Mouse (Mus musculus) lung, embryonic 15.5 days (tissue): ENCODE results near the gene Rnf214. TPM values are rescaled to one million over a fixed set of nuclear protein-coding genes. Genes with fewer than 3 reads are reported as not detected.

Source experiments
- ATAC-seq: fragments of 200-750 bp; cut with Nextera tagmentation; 2 replicates; pipeline ENCODE4 v1.8.0; 2017; ENCODE audit warnings: moderate number of reproducible peaks, borderline replicate concordance; ENCODE audit not compliant: low FRiP score, low TSS enrichment; ENCODE audit errors: extremely low read depth
- H3K27ac ChIP-seq: fragments of 300-500 bp; sonication (generic); 2 replicates; pipeline ENCODE4 v1.5.1; 2015; ENCODE audit warnings: moderate library complexity, mild to moderate bottlenecking, inconsistent platforms
- H3K27me3 ChIP-seq: fragments of 300-500 bp; sonication (generic); 2 replicates; pipeline ENCODE4 v1.6.1; 2015; ENCODE audit warnings: inconsistent platforms
- H3K36me3 ChIP-seq: fragments of 300-500 bp; sonication (generic); 2 replicates; pipeline ENCODE4 v1.6.1; 2015; ENCODE audit warnings: inconsistent platforms
- H3K4me1 ChIP-seq: fragments of 300-500 bp; sonication (generic); 2 replicates; pipeline ENCODE4 v1.6.1; 2015; ENCODE audit warnings: inconsistent platforms
- H3K4me2 ChIP-seq: fragments of 300-500 bp; sonication (generic); 2 replicates; pipeline ENCODE4 v1.6.1; 2015; ENCODE audit warnings: inconsistent platforms, mild to moderate bottlenecking, moderate library complexity
- H3K4me3 ChIP-seq: fragments of 300-500 bp; sonication (generic); 2 replicates; pipeline ENCODE4 v1.5.1; 2015; ENCODE audit warnings: mild to moderate bottlenecking, inconsistent platforms
- H3K9ac ChIP-seq: fragments of 300-500 bp; sonication (generic); 2 replicates; pipeline ENCODE4 v1.6.1; 2015; ENCODE audit warnings: inconsistent platforms
- H3K9me3 ChIP-seq: fragments of 300-500 bp; sonication (generic); 2 replicates; pipeline ENCODE4 v1.6.1; 2016; ENCODE audit warnings: inconsistent platforms
- WGBS: fragments of 180-500 bp; shearing (Covaris S2); methylation state at CpG from one replicate; pipeline ENCODE4 v1.1.7; 2015; 5-methylcytosine and 5-hydroxymethylcytosine counted together
- polyA plus RNA-seq: library from polyadenylated mRNA; unstranded; fragments of >200 nt; fragmentation: Nextera tagmentation; extraction: Ambion mirVana; gene quantifications from 2 replicates; pipeline ENCODE4 v1.2.1, GENCODE M21; 2015

Gene Rnf214
- polyA plus RNA-seq, 1 experiment from 2014 or later: 51.1 TPM

DNA sequence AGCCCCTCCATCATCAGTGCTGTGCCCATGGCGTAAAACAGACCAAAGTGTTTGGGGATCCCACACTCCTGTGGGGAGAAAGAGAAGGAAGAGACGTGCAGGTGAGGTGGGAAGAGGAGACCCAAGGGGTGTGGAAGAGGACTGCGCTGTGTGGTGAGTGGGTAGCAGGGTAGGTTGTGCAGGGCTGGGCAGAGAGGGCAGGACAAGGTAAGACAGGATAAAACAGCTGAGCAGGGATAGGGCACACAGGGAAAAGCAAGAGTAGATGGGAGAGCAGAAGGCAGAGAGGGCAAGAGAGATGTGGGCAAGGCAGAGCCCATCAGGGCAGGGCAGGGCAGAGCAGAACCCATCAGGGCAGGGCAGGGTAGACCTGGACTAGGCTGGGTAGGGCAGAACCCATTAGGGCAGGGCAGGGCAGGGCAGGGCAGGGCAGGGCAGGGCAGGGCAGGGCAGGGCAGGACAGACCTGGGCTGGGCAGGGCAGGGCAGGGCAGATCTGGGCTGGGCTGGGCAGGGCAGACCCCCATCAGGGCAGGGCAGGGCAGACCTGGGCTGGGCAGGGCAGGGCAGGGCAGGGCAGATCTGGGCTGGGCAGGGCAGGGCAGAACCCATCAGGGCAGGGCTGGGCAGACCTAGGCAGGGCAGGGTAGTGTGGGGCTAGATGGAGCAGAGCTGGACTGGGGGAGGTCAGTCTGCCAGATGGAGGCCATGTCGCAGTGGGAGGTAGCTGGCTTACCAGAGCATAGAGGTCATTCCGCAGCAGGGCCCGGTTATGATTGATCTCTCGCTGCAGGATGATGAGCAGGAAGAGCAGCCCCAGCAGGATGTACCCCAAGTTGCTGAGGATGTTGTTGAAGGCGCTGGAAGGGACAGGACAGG is 37.2 kb upstream of the Rnf214 start:
- no peaks in the 10 kb centered on the region for H3K4me1 ChIP-seq
- no peaks in the 10 kb centered on the region for H3K27me3 ChIP-seq
- H3K9ac ChIP-seq: no peak overlapping the region
- H3K9me3 ChIP-seq: no peaks in the 10 kb centered on the region
- 84% methylated on average over 8 of the region's 8 CpGs for WGBS
- H3K36me3 ChIP-seq: peaks cover 60% of the 10 kb centered on the region
- H3K4me3 ChIP-seq: no peak overlapping the region
- no peak overlapping the region for H3K4me2 ChIP-seq
- no peak overlapping the region for H3K27ac ChIP-seq
- no peak; the same call in 1 of the 2 replicates for ATAC-seq

DNA sequence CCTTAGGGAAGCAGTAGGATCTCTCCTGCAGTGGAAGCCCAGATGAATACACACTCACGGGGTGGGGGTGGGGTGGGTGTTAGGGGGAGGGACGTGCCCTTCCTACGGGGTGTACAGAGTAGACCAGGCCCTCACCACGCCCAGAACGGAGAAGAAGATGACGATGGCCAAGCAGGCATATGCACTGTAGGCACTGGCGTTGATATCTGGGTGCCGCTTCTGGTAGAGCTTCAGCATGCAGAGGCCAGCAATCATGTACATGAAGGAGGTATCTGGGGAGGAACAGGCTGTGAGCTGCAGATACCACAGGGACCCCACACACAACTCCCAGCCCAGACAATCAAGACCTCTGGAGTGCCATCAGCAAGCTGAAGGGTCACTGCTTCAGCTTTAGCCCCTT is 36.2 kb upstream of the Rnf214 start:
- no peak for ATAC-seq

DNA sequence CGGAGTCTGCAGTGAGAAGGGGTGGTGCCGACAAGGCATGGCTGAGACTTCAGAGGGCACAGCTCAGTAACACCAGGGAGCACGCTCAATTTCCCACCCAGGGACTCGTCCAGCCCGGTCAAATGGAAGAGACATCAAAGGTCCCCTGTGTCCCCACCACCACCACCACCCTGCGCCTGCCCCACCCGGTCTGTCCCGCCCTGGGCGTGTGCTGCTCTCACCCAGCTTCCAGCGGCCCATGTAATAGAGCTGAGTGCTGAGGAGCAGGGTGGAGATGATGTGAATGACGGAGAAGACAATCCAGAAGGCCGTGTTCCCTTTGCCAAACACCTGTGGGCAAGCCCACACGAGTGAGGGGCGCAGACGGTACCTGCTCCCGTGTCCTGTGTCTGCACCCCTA is 35.8 kb upstream of the Rnf214 start:
- WGBS: 89% methylated on average over 16 of the region's 16 CpGs
- Histone ChIP-seq H3K9ac (no peak overlapping the region), H3K4me3 (no peak overlapping the region), H3K36me3 (peaks cover 53% of the 10 kb centered on the region), H3K4me1 (no peaks in the 10 kb centered on the region), H3K27me3 (no peaks in the 10 kb centered on the region), H3K27ac (no peak overlapping the region), H3K9me3 (no peaks in the 10 kb centered on the region), H3K4me2 (no peak overlapping the region)
- no peak for ATAC-seq

More for the DNA sequence above, 36.2 kb upstream of the Rnf214 start:
- Histone ChIP-seq H3K27me3 (no peaks in the 10 kb centered on the region), H3K27ac (no peak overlapping the region), H3K9me3 (no peaks in the 10 kb centered on the region), H3K9ac (no peak overlapping the region), H3K4me2 (no peak overlapping the region), H3K4me3 (no peak overlapping the region), H3K4me1 (no peaks in the 10 kb centered on the region), H3K36me3 (peaks cover 58% of the 10 kb centered on the region)
- WGBS: 82% methylated on average over 8 of the region's 8 CpGs

DNA sequence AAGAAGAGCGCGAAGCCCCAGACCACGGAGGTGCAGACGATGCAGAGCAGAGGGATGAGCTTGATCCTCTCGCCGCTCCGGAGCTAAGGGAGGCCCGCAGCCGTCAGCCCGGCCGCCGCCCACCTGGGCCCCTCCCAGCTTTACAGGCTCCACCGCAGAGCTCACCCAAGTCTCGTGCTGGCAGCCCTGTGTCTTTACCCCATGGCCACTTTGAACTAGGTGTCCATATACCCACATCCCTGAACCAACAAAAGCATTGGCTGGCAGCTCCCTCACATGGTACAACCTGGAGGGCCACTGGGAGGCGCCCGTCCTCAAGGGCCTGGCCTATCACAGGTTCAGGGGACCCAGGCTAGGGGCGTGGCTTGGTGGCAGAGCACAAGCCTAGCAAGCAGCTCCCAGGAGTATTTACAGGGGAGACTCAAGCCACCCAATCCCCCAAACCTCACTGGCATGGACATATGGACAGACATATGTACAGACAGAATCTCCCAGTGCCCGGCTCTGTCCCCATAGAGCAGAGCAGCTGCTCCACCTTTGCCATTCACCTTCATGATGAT is 34.7 kb upstream of the Rnf214 start:
- ATAC-seq: no peak
- no peak overlapping the region for H3K9ac ChIP-seq
- no peaks in the 10 kb centered on the region for H3K27me3 ChIP-seq
- no peak overlapping the region for H3K27ac ChIP-seq
- 59% methylated on average over 18 of the region's 18 CpGs for WGBS
- peaks cover 48% of the 10 kb centered on the region for H3K36me3 ChIP-seq
- no peaks in the 10 kb centered on the region for H3K9me3 ChIP-seq
- no peak overlapping the region for H3K4me2 ChIP-seq
- peaks cover 5% of the 10 kb centered on the region; the same call in 1 of the 2 replicates for H3K4me1 ChIP-seq
- no peak overlapping the region for H3K4me3 ChIP-seq

DNA sequence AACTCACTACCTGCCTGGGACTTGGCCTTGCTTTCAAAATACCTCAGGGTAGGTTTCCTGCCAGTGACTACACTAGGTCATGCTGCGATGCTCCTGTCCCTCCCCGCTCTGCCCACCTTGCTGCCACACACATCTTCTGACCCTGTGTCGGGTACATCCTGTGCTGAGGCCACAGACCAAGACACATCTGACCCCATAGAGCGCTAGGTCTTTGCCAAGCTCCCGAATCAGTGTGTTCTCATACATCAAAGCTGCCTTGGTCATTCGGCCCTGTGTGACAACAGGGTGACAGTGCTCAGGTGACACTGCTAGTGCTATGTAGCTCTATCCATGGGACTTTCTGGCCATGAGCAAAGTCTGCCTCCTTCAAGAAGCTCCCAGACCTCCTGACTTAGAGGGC is 33.1 kb upstream of the Rnf214 start:
- no peak overlapping the region for H3K4me2 ChIP-seq

DNA sequence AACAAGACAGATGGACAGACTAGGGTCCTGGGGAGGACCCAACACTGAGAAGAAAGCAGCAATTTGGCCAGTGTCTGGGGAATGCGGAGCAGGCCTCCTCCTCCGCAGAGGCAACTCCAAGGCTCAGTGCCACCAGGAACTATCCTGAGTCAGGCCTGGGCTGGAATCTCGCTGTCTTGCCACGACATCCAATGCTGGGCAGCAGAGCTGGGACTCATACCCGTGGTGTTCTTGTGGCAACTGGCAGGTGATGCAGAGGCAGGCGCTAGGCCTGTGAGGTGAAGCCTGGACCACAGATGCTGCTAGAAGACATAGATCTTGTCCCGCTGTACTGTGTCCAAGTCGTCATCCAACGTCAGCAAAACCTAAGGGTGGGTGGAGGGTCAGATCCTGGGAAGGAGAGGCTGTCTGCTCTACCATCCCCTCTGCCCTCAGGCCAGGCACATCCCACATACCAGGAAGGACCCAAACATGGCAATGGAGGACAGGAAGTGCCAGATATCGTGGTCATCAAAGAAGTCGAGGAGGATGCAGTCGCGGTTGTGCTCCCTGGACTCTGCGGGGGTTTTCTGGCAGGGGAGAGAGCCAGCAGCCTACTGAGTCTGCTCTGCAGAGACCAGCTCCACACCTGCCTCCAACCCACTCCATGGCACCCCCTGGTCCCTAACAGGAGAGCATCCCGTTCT is 32.4 kb upstream of the Rnf214 start:
- H3K27me3 ChIP-seq: no peaks in the 10 kb centered on the region
- peaks cover 16% of the 10 kb centered on the region for H3K4me1 ChIP-seq
- ATAC-seq: no peak
- H3K9me3 ChIP-seq: no peaks in the 10 kb centered on the region
- H3K36me3 ChIP-seq: peaks cover 35% of the 10 kb centered on the region
- H3K27ac ChIP-seq: no peak overlapping the region
- no peak overlapping the region for H3K4me3 ChIP-seq
- H3K9ac ChIP-seq: no peak overlapping the region
- no peak overlapping the region for H3K4me2 ChIP-seq
- 81% methylated on average over 15 of the region's 15 CpGs for WGBS

More for the DNA sequence above, 33.1 kb upstream of the Rnf214 start:
- H3K9ac ChIP-seq: no peak overlapping the region
- H3K9me3 ChIP-seq: no peaks in the 10 kb centered on the region
- ATAC-seq: no peak
- no peaks in the 10 kb centered on the region for H3K27me3 ChIP-seq
- H3K36me3 ChIP-seq: peaks cover 41% of the 10 kb centered on the region
- H3K27ac ChIP-seq: no peak overlapping the region
- H3K4me1 ChIP-seq: peaks cover 16% of the 10 kb centered on the region
- H3K4me3 ChIP-seq: no peak overlapping the region
- WGBS: 79% methylated on average over 6 of the region's 6 CpGs

DNA sequence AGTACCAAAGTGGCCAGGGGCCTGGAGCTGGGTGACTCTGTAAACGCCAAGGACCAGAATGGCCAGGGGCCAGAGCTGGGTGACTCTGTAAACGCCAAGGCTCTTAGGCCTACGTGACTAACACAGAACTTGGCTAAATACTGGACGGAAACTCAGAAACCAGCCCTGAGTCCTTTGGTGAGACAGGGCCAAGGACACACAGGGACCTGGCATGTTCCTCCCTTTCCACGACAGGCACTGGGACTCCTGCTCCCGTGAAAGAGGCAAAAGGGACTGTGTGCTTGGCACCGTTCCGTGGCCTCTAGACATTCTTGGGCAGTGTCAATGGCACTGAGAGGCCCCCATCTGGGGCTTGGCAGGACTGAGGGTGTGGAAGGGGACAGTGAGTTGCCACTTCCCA is 31.4 kb upstream of the Rnf214 start:
- H3K4me3 ChIP-seq: no peak overlapping the region
- H3K4me1 ChIP-seq: peaks cover 16% of the 10 kb centered on the region
- H3K27me3 ChIP-seq: no peaks in the 10 kb centered on the region
- 80% methylated on average over 8 of the region's 8 CpGs for WGBS
- H3K4me2 ChIP-seq: no peak overlapping the region
- H3K9ac ChIP-seq: no peak overlapping the region
- H3K9me3 ChIP-seq: no peaks in the 10 kb centered on the region
- ATAC-seq: no peak
- H3K36me3 ChIP-seq: peaks cover 30% of the 10 kb centered on the region
- H3K27ac ChIP-seq: no peak overlapping the region

DNA sequence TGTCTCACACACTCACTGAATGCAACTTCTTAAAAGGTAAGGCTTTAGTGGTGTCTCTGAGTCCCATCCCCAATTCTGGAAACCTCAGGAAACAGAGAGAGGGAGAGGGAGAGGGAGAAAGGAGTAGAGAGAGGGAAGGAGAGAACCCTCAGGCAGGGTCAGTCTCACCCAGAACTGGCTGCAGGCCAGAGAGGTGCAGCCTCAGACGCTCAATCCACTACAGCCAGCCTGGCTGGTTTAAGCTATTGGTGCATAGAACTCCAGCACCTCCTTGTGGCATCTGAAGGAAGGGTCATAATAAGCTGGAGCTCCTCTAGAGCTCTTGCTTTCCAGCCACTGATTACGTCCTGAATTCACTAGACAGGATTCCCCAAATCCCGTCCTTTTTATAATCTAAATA is 30.2 kb upstream of the Rnf214 start:
- H3K27ac ChIP-seq: peak overlapping the region; percentile 66; the same call in 1 of the 2 replicates
- H3K9me3 ChIP-seq: no peaks in the 10 kb centered on the region
- ATAC-seq: peak; percentile 45; the same call in 1 of the 2 replicates
- peaks cover 18% of the 10 kb centered on the region for H3K36me3 ChIP-seq
- H3K4me3 ChIP-seq: no peak overlapping the region
- peaks cover 28% of the 10 kb centered on the region for H3K4me1 ChIP-seq
- H3K27me3 ChIP-seq: no peaks in the 10 kb centered on the region
- no peak overlapping the region for H3K9ac ChIP-seq
- H3K4me2 ChIP-seq: no peak overlapping the region
- WGBS: 18% methylated on average over 3 of the region's 3 CpGs

DNA sequence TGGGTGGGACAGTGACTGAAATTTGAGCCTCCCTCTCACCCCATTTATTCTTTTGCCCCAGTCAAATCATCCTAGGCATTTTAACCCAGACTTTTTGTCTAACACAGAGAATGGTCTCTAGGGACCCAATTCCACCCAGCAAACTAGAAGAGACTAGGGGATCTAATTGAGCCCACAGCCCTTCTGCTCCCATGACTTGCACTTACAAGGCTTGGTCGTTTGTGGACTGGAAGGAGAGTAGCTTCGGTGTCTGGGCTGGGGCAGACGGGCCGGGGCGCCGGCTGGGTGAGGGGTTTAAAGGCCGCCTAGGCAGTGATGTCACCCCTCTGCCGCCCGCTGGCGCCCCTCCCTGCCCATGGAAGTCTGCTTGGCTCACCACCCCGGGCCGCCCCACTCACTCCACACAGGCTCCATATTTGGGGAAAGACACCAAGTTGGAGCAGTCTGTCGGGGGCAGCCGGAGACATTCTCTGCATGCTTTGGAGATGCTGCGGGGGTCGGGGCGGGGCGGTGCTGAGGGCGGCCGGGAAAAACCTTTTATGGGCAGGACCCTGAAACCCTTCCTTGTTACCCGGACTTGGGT is 29.0 kb upstream of the Rnf214 start, which contains the start of gene Tagln:
TSS of gene Tagln (minus strand) at position 431 of the 583 bp plus-strand sequence.
- H3K4me3 ChIP-seq: peak within 1 kb of the TSS; percentile 28
- peaks cover 14% of the 10 kb centered on the region; the same call in 1 of the 2 replicates for H3K36me3 ChIP-seq
- 6% methylated on average over 21 of the region's 21 CpGs for WGBS
- peak within 1 kb of the TSS; percentile 66 for H3K27ac ChIP-seq
- H3K27me3 ChIP-seq: no peaks in the 10 kb centered on the region
- H3K9me3 ChIP-seq: no peaks in the 10 kb centered on the region
- ATAC-seq: peak; percentile 81
- H3K4me2 ChIP-seq: peak within 1 kb of the TSS; percentile 52
- peaks cover 28% of the 10 kb centered on the region for H3K4me1 ChIP-seq
- H3K9ac ChIP-seq: peak within 1 kb of the TSS; percentile 4; the same call in 1 of the 2 replicates

DNA sequence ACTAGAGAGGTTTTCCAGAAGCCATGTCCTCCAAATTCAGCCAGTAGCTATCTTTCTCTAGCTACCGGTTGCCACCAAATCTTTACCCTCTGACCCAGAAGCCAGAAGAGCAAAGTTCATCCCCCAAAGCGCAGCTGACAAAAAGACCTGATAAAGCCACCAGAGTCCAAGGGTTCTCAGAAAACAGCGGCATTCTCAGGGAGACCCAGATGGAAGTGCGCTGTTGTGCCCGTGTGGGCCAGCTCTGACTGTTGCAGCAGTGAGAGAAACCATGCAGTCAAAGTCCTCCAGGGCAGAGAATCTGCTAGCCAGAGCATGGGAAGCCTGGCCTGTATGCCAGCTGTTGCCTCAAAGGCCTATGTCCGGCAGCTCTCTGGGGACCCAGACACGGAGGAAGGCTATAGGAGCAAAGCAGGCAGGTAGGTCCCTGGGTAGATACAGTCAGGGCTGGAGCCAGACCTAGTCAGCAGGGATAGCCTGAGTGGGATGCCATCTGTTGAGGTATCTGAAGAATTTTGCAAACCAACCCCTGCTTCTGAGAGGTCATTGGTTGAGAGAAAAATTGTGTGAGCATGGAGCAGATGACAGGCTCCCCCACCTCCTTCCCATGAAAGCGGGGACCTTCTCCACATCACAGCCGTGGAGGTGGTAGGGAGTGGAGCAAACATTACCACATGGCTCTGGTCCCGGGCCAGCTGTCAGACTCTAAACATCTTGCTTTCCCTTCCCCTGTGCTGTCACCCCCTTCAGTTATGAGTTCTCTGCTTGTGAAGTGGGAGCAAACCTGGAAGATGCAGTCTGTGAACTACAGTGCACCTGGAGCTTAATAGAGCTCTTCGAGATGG is 26.1 kb upstream of the Rnf214 start:
- H3K27ac ChIP-seq: peak overlapping the region; percentile 49
- H3K4me2 ChIP-seq: peak overlapping the region; percentile 26; the same call in 1 of the 2 replicates
- H3K36me3 ChIP-seq: peaks cover 25% of the 10 kb centered on the region
- peaks cover 28% of the 10 kb centered on the region for H3K4me1 ChIP-seq
- H3K9ac ChIP-seq: no peak overlapping the region
- H3K9me3 ChIP-seq: no peaks in the 10 kb centered on the region
- H3K4me3 ChIP-seq: no peak overlapping the region
- H3K27me3 ChIP-seq: no peaks in the 10 kb centered on the region
- 56% methylated on average over 11 of the region's 11 CpGs for WGBS
- no peak for ATAC-seq

DNA sequence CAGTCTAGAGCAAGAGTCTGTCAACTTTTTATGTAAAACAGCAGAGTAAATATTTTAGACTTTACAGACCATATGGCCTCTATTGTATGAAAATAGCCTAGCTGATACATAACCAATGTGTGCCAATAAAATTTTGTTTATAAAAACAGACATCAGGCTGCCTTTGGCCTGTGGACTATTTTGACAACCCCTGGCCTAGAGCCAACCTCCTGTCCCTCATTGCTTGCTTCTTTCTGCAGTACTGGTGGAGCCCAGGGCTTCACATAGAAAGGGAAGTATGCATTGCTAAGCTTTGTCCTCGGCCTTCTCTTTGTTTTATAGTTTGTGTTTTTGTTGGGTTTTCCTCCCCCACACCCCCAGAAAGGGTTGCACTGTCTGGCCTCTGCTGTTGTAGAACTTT is 25.2 kb upstream of the Rnf214 start:
- WGBS: 37% methylated on average over 1 of the region's 1 CpGs
- Histone ChIP-seq H3K27ac (peak overlapping the region; percentile 49), H3K4me3 (no peak overlapping the region), H3K9me3 (no peaks in the 10 kb centered on the region), H3K36me3 (peaks cover 33% of the 10 kb centered on the region), H3K4me1 (peaks cover 28% of the 10 kb centered on the region), H3K4me2 (no peak overlapping the region), H3K9ac (no peak overlapping the region), H3K27me3 (no peaks in the 10 kb centered on the region)
- ATAC-seq: no peak
